ENCODE assay signal across 13 mouse cellular contexts in the genomic region with DNA sequence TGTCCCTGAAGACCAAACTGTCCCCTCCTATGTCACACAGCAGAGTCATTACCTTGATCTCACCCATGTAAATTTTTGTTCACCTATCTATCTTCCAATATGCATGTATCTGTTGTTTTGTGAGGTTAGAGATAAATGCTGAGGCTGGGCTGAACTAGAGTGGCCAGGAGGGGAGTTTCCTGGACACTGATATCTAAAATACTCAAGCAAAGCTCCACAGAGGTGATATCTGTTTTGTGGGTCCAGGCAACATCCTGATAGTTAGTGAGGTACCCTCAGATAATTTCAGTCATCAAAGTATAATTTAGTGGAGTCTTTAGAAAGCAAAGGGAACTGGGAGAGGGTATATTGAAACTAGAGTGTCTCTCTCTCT. TPM values are rescaled to one million over a fixed set of nuclear protein-coding genes. Genes with fewer than 3 reads are reported as not detected.
"Had no signal": no experiment of that assay in that cellular context is flagged by ENCODE, and none has a peak within 500 bp of the region (broad histone marks: within the 10 kb centered on the region; RNA-seq: fewer than 3 reads in every experiment).

No protein-coding gene starts in this region.

- DNase-seq: kidney, postnatal 25 days; lung, postnatal 4 days; midbrain, embryonic 14.5 days; right cerebral cortex, postnatal 4 days; spleen, adult 18-20 months; thymus, adult 18-20 months had no signal

- H3K9ac ChIP-seq: kidney, embryonic 15.5 days; limb, embryonic 15.5 days; lung, embryonic 14.5 days; neural tube, embryonic 12.5 days had no signal

- H3K27ac ChIP-seq: kidney, embryonic 15.5 days; left cerebral cortex, adult 2 months; limb, embryonic 15.5 days; midbrain, embryonic 10.5 days; neural tube, embryonic 12.5 days had no signal

- H3K4me3 ChIP-seq: kidney, embryonic 15.5 days; left cerebral cortex, adult 2 months; limb, embryonic 15.5 days; midbrain, embryonic 10.5 days; neural tube, embryonic 12.5 days had no signal

- H3K27me3 ChIP-seq: kidney, embryonic 15.5 days; limb, embryonic 15.5 days had no signal

- H3K9me3 ChIP-seq: kidney, embryonic 15.5 days; limb, embryonic 15.5 days; midbrain, embryonic 10.5 days; neural tube, embryonic 12.5 days had no signal

- H3K4me2 ChIP-seq: kidney, embryonic 15.5 days; limb, embryonic 15.5 days; lung, embryonic 14.5 days; neural tube, embryonic 12.5 days had no signal

RNA-seq across cellular contexts. Expression of a gene that starts 11.6 kb away (rescaled TPM):
- total RNA-seq: neutrophil, adult 5-6 weeks had no signal

RNA-seq across cellular contexts. Expression of a gene that starts 51.5 kb away (rescaled TPM):
- total RNA-seq: neutrophil, adult 5-6 weeks had no signal
